Mouse (Mus musculus): Measurements from ENCODE around the gene Iscu.

The Iscu gene

DNA sequence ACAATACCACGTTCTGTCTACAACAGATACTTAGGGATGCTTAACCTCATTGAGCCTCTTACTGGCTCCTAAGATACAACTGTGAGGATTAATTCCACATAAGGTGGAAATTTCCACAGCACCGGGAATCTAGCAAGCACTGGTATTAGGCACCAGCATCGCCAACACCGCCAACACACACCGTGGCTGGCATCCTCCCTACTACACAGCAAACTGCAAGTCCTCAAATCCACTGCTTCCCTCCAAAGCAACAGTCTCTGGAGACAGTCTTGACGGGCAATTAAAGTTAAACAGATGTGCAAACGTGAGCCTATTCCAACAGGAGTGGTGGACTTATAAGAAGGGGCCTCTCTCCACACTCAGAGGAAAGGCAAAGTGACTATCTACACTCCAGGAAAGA is 8.7 kb downstream of the Iscu start:
- in situ Hi-C loops (cut with MboI; ENCODE audit: unreplicated experiment in 2 of 2): loop anchor here (25.0 kb wide), 3 partner anchors 806 to 1519 kb away; partner anchors contain the start of genes Cryba4 (in 1 of the 2), Crybb1 (in 1 of the 2) and Tpst2 (in 1 of the 2)

DNA sequence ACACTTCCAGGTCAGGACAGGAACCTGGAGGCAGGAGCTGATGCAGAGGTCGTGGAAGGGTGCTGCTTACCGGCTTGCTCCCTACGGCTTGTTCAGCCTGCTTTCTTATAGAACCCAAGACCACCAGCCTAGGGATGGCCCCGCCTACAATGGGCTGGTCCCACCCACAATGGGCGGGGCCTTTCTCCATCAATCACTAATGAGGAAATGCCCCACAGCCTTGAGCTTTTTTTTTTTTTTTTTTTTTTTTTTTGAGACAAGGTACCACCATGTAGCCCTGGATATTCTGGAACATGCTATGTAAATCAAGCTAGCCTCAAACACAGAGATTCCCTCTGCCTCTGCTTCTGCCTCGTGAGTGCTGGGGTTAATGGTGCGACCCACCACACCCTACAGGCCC is 9.3 kb downstream of the Iscu start:
- in situ Hi-C loops (cut with MboI; ENCODE audit: unreplicated experiment in 2 of 2): loop anchor here (25.0 kb wide), 3 partner anchors 805 to 1520 kb away; partner anchors contain the start of genes Cryba4 (in 1 of the 2), Crybb1 (in 1 of the 2) and Tpst2 (in 1 of the 2)

DNA sequence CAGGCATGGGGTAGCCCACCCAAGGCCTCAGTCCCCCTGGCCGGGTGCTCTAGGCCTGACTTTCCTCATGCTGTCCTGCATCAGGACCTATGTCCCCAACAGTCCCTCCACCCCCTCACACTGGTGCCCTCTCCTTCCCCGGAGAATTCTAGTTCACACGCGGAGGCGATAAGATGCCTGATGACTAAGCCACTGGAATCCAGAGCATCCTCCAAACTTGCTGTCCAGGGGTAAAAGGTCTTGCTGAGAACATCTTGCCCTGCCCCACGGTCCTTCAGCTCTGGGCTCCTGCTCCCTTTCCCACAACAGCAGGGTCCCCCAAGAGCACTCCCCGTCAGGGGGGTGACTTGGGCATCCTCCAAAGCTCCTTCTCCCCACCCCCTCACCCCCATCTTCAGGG is 10.1 kb downstream of the Iscu start:
- in situ Hi-C loops (cut with MboI; ENCODE audit: unreplicated experiment in 2 of 2): loop anchor here (25.0 kb wide), 3 partner anchors 805 to 1520 kb away; partner anchors contain the start of genes Cryba4 (in 1 of the 2), Crybb1 (in 1 of the 2) and Tpst2 (in 1 of the 2)

DNA sequence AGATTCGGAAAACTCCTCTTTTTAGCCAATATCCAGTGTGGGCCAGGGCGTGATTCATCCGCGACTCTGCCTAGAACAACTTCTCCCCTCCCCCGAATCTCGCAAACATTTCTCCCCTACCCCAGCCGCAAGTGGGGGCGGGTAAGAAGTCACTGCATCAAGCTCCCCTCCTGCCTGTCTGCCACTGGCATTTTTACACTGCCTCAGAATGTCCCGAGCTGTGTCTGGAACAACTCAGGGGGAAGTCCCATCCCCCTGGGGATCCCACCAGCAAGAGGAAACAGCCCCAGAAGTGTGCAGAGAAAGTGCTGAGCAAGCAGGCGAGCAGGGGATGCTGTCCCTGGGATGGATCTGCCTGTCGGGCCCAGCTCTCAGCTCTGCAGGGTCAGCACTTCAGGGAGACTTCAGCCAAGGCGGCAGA is 11.0 kb downstream of the Iscu start:
- in situ Hi-C loops (cut with MboI; ENCODE audit: unreplicated experiment in 2 of 2): loop anchor here (25.0 kb wide), 3 partner anchors 804 to 1521 kb away; partner anchors contain the start of genes Cryba4 (in 1 of the 2), Crybb1 (in 1 of the 2) and Tpst2 (in 1 of the 2)

DNA sequence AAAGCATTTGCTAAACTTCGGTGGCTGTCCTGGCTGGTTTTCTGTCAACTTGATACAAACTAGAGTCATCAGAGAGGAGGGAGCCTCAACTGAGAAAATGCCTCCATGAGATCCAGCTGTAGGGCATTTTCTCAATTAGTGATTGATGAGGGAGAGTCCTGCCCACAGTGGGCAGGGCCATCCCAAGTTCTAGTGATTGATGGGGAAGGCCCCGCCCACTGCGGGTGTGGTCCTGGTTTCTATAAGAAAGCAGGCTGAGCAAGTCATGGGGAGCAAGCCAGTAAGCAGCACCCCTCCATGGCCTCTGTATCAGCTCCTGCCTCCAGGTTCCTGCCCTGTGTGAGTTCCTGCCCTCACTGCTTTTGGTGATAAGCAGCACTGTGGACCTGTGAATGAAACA is 11.6 kb downstream of the Iscu start:
- in situ Hi-C loops (cut with MboI; ENCODE audit: unreplicated experiment in 2 of 2): loop anchor here (25.0 kb wide), 3 partner anchors 803 to 1522 kb away; partner anchors contain the start of genes Cryba4 (in 1 of the 2), Crybb1 (in 1 of the 2) and Tpst2 (in 1 of the 2)

DNA sequence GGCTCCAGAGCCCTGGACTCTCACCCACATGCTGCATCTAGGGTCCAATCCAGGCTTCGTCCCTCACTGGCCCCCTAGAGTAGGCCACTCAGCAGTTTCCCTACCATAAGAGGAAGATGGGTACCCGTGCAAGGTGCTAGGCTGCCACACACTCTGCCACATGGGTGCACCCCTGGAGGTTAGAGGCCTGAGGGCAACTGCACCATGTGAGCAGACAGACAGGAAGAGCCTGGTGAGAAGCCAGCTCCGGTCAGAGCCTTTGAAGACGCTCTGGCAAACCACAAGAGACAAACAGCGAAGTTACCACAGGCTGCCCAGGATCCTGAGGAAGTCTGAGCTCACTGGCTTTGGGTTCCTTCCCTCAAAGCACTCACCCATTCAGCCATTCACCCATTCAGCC is 14.4 kb downstream of the Iscu start:
- in situ Hi-C loops (cut with MboI; ENCODE audit: unreplicated experiment in 2 of 2): loop anchor here (25.0 kb wide), 3 partner anchors 800 to 1525 kb away; partner anchors contain the start of genes Cryba4 (in 1 of the 2), Crybb1 (in 1 of the 2) and Tpst2 (in 1 of the 2)

DNA sequence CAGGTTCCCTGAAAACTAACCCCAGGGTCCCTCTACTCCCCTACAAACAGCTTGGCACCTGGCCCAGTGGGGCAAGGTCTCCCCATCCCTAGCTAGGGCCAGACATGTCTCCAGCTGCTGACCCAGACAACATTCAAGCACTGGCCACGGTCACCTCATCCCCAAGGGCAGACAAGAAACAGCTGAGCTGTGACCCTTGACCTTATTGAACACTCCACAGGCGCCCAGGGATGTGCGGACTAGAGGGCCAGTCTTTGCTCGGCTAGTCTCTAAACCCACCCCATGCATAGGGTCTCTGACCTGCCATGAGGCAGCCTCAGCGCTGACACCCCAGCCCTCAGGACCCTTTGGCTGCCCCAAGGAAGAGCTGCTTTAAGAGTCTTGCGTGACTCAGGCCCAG is 16.1 kb downstream of the Iscu start:
- in situ Hi-C loops (cut with MboI; ENCODE audit: unreplicated experiment in 2 of 2): loop anchor here (25.0 kb wide), 3 partner anchors 799 to 1526 kb away; partner anchors contain the start of genes Cryba4 (in 1 of the 2), Crybb1 (in 1 of the 2) and Tpst2 (in 1 of the 2)

DNA sequence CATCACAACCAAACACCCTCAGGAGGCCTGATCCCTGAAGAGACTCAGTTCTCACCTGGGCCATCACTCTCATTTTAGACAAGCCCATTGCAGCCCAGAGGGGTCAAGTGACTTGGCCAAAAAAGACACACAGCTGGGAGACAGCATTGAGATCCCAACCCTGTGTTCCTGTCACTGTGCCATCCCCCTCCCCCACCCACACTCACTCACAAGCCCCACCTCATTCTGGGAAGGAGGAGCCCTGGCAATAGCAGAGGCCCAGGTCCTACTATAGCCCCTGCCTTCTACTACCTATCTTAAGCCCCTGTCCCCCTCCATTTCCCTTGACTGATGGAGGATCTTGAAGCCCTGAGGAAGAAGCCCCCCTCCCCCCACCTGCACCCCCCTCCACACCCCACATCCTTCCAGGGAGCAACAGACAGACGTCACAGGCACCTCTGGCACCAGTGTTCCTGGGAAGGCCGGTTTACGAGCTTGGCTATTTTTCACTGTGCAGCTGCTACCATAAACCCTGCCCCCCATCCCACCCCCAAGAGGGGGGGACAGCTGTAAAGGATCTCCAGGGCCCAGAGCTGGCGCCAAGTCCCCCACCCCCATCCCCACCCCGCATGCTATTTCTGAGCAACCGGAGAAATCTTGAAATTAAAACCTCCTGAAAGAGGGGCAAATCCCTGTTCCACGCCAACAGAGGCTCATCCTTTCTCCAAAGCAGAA is 16.7 kb downstream of the Iscu start:
- in situ Hi-C loops (cut with MboI; ENCODE audit: unreplicated experiment in 2 of 2): loop anchor here (25.0 kb wide), 3 partner anchors 798 to 1527 kb away; partner anchors contain the start of genes Cryba4 (in 1 of the 2), Crybb1 (in 1 of the 2) and Tpst2 (in 1 of the 2)

DNA sequence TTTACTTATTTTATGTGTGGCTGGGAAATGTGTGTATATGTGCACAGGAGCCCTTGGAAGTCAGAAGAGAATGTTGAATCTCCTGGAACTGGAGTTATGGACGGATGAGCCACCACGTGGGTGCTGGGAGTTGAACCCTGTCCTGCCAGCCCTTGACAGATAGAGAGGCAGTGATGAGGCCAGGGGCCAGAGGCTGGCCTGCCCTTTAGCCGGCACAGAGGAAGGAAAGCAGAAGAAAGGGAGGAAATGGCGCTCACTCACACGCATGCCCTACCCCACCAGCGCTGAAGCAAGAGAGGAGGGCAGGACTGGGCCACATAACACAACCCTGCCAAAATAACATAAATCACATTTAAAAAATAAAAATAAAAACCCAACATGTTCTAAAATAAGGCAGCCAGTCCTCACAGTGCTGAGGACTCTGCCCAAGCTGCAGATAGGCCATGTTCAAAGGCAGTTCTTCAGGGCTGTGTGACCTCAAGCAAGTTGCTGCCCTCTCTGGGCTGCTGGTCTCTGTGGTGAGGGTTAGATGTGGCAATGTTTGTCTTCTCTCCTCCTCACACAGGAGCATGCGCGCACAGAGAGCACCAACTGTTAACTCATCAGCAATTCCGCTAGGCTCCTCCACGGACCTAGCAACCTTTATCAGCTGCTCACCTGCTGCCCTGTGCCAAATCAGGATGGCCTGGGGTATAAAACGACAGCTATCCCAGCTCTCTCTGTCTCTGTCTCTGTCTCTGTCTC is 18.1 kb downstream of the Iscu start:
- in situ Hi-C loops (cut with MboI; ENCODE audit: unreplicated experiment in 2 of 2): loop anchor here (25.0 kb wide), 3 partner anchors 797 to 1528 kb away; partner anchors contain the start of genes Cryba4 (in 1 of the 2), Crybb1 (in 1 of the 2) and Tpst2 (in 1 of the 2)

DNA sequence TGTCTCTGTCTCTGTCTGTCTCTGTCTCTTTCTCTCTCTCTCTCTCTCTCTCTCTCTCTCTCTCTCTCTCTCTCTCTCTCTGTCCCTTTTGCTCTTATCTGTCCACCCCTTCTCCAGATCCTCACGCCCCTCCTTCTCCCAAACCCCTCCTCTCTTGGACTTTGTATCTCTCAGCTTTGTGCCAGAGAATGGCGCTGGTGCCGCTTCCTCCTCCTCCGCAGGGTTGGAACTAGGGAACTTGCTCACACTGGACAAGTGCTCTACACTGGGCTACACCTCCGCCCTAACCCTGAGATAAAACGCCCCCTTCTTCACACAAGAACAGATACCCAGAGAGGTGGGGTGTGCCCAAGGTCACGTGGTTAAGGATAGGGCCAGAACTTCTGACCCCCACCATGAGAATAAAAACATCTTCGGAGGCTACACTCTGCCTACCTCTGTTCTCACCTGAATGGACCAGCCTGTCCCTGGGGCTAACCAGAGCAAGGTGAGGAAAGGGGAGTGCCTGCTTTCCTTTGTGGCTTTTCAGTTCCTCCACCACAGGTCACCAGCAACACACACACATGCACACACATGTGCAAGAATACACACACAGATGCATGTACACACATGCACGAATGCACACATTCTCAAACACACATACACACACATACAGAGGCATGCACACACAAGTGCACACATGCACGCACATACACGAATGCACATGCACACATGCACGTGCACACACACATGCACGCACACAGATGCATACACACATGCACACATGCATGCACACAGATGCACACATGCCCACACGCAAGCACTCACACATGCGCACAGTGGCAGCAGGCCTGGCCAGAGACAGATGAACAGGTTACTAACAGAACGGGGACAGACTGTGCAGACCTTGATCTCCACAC is 18.9 kb downstream of the Iscu start:
- in situ Hi-C loops (cut with MboI; ENCODE audit: unreplicated experiment in 2 of 2): loop anchor here (25.0 kb wide), 3 partner anchors 796 to 1529 kb away; partner anchors contain the start of genes Cryba4 (in 1 of the 2), Crybb1 (in 1 of the 2) and Tpst2 (in 1 of the 2)

DNA sequence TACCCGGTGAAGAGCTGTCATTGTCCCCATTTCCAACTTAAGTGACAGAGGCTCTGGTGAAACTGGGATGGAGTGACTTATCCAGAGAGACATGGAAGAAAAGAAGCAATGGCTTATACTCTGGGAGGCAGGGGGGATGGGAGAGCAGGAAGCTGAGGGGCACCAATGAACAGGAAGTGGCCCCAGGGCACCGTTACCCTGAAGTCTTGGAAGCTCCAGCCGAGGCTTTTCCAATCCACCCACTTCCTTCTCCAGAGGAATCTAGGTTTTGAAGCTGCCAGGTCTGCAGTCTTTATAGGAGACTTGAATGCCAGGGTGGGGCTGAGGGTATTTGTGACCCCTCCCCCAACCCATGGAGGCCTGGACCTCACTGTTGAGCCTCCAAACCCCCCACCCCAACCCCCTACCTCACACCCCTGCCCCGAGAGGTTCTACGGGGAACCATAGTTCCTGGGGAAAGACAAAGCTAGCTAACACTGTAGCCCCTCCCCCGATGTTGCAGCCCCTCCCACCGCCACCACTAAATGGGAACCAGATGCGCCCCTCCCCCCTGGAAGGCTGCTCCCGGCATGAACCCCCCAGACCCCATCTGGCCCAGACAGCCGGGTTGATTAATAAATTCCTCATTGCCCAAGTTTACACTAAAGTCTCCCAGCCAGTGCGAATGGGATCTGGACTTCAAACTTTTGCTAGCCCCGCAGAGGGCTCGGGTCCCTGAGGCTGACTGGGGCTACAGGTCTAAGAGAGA is 24.0 kb downstream of the Iscu start:
- in situ Hi-C loops (cut with MboI; ENCODE audit: unreplicated experiment in 2 of 2): loop anchor here (25.0 kb wide), 3 partner anchors 791 to 1534 kb away; partner anchors contain the start of genes Cryba4 (in 1 of the 2), Crybb1 (in 1 of the 2) and Tpst2 (in 1 of the 2)

DNA sequence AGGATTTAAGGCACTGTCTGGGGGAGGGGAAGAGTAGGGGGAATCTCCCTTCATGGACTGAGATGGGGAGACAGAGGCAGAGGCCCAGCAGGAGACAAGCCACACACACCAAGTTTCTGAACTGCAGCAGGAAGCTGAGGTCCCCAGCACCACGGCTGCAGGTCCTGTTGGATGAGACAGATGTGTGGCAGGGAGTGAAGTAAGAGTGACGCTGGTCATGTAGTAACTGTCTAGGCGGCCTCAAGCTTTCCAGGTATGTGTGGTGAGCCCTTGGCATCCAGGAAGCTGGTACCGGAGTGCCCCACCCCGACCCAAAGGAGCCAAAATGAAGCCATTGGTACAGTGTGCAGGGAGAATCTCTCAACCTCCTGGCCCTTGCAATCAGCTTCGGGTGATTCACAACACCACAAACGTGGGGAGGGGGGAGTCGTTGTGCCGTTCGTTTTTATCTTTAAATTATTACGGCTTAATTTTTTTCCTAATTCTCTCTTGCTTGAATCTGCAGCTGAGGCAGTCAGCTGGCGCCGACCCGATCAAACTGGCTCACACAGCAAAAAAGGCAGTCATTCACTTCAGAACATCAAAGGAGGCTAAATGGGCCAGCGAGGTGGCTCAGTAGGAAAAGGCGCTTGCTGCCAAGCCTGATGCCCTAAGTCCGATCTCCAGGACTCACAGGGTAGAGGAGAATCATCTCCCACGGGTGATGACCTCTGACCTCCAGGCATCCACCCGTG is 24.8 kb downstream of the Iscu start:
- in situ Hi-C loops (cut with MboI; ENCODE audit: unreplicated experiment in 2 of 2): loop anchor here (25.0 kb wide), 3 partner anchors 790 to 1535 kb away; partner anchors contain the start of genes Cryba4 (in 1 of the 2), Crybb1 (in 1 of the 2) and Tpst2 (in 1 of the 2)

DNA sequence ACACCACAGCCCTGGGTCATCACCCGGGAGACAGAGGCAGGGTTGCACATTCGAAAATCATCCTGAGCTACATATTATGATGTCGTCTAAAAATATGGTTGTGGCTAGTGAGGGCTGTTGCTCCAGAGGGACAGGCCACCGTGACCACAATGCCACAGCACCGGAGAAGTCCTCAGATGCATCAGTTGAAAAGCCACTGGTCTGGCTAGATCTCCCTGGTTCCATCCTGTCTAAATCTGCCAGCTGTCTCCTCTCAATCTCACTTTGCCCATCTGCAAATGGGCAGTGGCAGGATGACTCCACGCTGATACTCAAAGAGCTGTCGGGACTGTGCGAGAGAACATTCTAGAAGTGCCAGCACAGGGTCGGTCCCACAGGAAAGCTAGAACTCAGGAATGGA is 26.0 kb downstream of the Iscu start:
- in situ Hi-C loops (cut with MboI; ENCODE audit: unreplicated experiment in 2 of 2): loop anchor here (25.0 kb wide), 3 partner anchors 789 to 1536 kb away; partner anchors contain the start of genes Cryba4 (in 1 of the 2), Crybb1 (in 1 of the 2) and Tpst2 (in 1 of the 2)

DNA sequence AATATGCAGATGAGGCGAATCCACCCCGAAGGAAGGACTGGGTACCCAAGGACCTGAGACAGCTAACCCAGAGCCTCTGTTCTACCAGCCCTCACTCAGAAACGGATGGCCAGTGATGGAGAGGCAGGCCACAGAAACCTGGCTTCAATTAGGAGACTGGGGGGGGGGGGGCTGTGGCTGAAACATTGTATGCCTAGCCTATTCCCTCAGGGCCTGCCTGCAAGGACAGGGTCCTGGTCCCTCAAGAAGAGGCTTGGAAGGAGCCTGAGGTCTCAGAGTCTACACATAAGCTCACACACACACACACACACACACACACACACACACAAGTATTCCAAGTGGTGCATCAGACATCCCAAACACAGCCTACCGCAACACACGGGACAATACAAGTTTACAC is 27.1 kb downstream of the Iscu start:
- in situ Hi-C loops (cut with MboI; ENCODE audit: unreplicated experiment in 2 of 2): loop anchor here (25.0 kb wide), 4 partner anchors 788 to 1688 kb away; partner anchors contain the start of genes Cryba4 (in 1 of the 2), Crybb1 (in 1 of the 2), Sirt4 (in 1 of the 2) and Tpst2 (in 1 of the 2)

DNA sequence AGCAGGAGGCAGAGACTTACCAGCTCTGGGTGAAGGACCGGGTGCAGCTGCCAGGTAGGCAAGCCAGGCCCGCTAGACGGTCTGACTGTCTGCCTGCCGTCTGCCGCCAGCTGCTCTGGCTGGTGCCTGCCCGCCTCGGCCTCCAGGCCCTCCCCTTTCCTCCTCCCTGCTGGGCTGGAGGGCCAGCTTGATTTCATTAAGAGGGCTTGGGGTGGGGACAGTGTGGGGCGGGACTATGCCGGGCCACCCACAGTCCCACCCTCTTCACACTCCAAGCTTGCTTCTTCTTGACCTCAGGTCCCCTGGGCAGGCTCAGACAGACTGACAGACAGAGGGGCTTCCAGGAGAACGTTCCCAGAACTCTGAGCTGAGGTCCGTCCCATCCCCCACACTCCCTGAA is 27.7 kb downstream of the Iscu start, which contains the start of gene Tmem119:
Gene Tmem119, minus strand, starts transcription at position 237 of the 400 bp plus-strand sequence.
- in situ Hi-C loops (cut with MboI; ENCODE audit: unreplicated experiment in 2 of 2): loop anchor here in 1 of 2 experiments (25.0 kb wide), 1 partner anchor 1687 kb away; the partner anchor contains the start of gene Sirt4

DNA sequence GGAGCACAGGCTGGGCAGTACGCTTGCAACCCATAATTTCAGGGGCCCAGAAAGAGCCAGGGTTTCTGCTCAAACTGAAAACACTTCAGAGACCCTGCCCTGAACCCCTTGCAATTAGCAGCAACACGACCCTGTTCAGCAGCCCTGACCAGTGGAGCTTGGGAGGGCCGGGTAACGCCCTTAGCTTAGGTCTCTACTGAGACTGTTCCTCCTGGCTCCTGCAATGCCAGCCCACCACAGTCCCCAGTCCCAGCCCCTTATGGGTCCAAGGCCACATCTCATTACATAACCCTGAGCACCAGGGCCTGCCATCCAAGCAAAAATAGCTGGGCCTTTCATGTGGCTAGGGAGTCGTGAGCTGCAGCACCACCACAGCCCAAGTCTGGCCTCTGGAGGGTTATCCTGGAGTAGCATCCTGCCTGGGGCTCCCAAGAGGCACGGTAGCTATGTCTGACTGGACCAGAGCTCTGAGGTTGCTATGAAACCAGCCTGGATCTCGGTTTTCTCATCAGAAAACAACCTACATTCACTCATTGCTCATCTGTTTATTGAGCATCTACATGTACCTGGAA is 31.9 kb downstream of the Iscu start:
- in situ Hi-C loops (cut with MboI; ENCODE audit: unreplicated experiment in 2 of 2): loop anchor here in 1 of 2 experiments (25.0 kb wide), 1 partner anchor 1683 kb away; the partner anchor contains the start of gene Sirt4

DNA sequence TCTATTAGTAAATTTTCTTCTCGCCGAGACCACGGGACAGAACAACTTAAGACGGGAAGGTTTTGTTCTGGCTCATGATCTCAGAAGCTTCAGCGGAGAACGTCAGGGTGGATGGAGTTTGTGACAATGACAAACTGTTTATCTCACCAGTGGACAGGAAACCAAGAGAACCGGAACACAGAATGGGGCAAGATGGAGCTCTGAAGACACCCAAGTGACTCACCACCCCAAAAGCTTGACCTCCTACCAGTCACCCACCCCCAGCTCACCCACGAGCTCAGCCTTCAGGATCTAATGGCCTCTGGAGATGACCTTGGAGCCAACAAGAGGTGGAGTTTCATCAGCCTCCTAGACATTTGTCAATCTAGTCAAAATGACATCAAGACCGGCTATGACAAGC is 32.8 kb downstream of the Iscu start:
- in situ Hi-C loops (cut with MboI; ENCODE audit: unreplicated experiment in 2 of 2): loop anchor here in 1 of 2 experiments (25.0 kb wide), 1 partner anchor 1682 kb away; the partner anchor contains the start of gene Sirt4

Measured in v-Abl transformed pro-B cells (cell line).